Mouse (Mus musculus): Measurements from ENCODE around the gene Atp6v1g1. TPM values are rescaled to one million over a fixed set of nuclear protein-coding genes. Genes with fewer than 3 reads are reported as not detected.

The Atp6v1g1 gene
- polyA plus RNA-seq, 1 experiment from 2014 or later, result 318 TPM

DNA sequence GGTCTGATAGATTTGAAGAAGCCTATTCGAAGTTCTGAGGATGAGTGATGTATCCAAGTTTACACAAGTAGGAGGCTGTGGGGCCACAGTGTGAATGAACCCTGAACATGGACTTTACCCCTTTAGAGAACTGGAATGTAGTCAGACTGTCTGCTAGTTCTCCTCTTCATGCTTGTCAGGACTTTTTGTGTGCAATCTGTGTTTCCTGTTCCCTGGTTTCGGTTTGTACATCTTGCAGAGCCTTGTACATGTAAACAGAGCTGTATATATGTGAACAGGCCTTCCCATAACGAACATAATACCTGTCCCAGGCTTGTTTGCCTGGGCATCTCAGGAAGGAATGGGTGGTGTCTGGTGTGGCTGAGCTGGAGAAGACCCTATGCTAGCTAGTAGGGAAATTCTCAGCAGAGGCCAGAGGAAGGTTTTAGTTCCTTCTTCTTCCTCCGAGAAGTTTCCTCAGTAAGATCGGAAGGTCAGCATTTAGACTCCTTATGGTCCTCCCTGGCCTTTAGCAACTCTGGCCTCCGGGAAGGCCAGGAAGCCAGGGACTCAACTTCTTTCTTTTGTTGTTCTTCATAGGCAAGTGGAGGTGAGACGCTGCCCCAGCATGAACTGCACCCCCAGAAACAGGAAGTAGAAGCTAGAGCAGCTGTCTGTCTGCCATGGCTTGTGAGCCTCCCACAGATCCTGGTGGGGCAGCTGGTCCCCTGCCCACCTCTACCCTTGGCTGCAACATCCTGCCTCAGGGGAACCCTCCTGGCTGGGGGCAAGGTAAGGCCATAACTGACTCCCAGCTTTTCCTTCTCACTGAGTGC is 17.5 kb downstream of the Atp6v1g1 start:
- WGBS, result 76% methylated on average over 7 of the region's 7 CpGs
- Histone ChIP-seq H3K4me3 (no peak overlapping the region), H3K9me3 (no peaks in the 10 kb centered on the region), H3K27ac (no peak overlapping the region), H3K9ac (0 out of 2 replicates have a peak overlapping the region, but pooled peaks have one; percentile 15), H3K27me3 (no peaks in the 10 kb centered on the region), H3K4me2 (replicated peaks) (no peak overlapping the region), H3K36me3 (peaks cover 13% of the 10 kb centered on the region), H3K4me1 (peaks cover 40% of the 10 kb centered on the region)
- ATAC-seq (ENCODE audit: low FRiP score, low read depth), result no peak

DNA sequence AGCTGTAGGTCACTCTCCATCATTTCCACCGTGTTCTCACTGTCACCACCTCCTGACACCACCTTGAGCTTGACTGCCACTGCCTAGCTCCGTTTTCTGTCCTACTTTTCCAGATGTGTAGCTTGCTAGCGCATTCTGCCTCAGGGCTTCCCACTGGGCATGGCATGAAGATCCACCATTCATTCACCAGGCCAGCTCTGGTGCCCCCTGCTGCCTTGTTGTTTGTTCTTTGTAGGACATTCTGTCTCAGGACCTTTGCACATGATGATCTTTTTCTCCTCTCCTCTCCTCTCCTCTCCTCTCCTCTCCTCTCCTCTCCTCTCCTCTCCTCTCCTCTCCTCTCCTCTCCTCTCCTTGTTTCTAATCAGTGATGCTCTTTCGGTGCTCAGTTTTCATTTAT is 18.2 kb downstream of the Atp6v1g1 start:
- 88% methylated on average over 4 of the region's 4 CpGs for WGBS
- no peak overlapping the region for H3K4me3 ChIP-seq
- H3K9me3 ChIP-seq, result no peaks in the 10 kb centered on the region
- H3K4me2 ChIP-seq (replicated peaks), result no peak overlapping the region
- H3K36me3 ChIP-seq, result peaks cover 13% of the 10 kb centered on the region
- peaks cover 33% of the 10 kb centered on the region for H3K4me1 ChIP-seq
- 0 out of 2 replicates have a peak overlapping the region, but pooled peaks have one; percentile 15 for H3K9ac ChIP-seq
- H3K27me3 ChIP-seq, result no peaks in the 10 kb centered on the region
- no peak overlapping the region for H3K27ac ChIP-seq
- ATAC-seq (ENCODE audit: low FRiP score, low read depth), result no peak

DNA sequence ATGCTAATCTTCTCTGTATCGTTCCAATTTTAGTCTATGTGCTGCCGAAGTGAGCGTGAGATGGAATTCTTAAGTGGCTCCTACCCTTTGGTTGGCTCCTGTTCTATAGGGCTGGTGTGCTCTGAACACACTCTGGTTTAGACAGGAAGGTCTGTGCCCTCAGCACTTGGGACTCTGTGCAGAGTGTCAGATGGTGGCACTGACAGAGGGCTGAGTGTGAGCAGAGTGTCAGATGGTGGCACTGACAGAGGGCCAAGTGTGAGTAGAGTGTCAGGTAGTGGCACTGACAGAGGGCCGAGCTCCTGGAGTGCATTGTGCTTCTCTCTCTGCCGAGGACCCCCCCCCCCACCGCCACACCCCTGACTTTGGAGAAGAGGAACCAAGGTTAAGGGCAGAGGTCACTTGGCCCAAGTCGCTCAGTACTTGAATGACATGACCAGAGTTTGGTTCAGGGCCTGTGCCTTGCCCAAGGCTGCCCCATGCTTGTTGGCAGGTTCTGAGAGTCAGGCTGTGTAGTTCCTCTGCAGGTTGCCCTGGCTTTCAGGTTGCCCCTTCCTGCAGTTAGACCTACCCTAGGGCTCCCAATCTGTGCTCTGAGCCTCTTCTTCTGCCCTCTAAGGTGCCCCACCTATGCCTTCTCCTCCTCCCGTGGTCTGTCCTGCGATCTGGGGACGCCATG is 23.3 kb downstream of the Atp6v1g1 start:
- peaks cover 20% of the 10 kb centered on the region for H3K4me1 ChIP-seq
- no peak for ATAC-seq (ENCODE audit: low FRiP score, low read depth)
- 86% methylated on average over 9 of the region's 10 CpGs for whole genome bisulfite sequencing

GRCm38 (mm10) chr4:63569322-63569721 is 24.8 kb downstream of the Atp6v1g1 start:
- Histone ChIP-seq H3K27ac (peak overlapping the region; percentile 72; the same call in 1 of the 2 replicates), H3K4me1 (peaks cover 20% of the 10 kb centered on the region), H3K4me3 (no peak overlapping the region), H3K9me3 (no peaks in the 10 kb centered on the region), H3K36me3 (peaks cover 32% of the 10 kb centered on the region), H3K9ac (no peak overlapping the region), H3K4me2 (replicated peaks) (no peak overlapping the region), H3K27me3 (no peaks in the 10 kb centered on the region)
- 86% methylated on average over 8 of the region's 8 CpGs for WGBS
- no peak for ATAC-seq (ENCODE audit: low FRiP score, low read depth)

More for the DNA sequence above, 23.3 kb downstream of the Atp6v1g1 start:
- no peak overlapping the region for H3K9ac ChIP-seq
- H3K4me2 ChIP-seq (replicated peaks), result no peak overlapping the region
- H3K9me3 ChIP-seq, result no peaks in the 10 kb centered on the region
- H3K27ac ChIP-seq, result no peak overlapping the region
- peaks cover 27% of the 10 kb centered on the region for H3K36me3 ChIP-seq
- H3K27me3 ChIP-seq, result no peaks in the 10 kb centered on the region
- H3K4me3 ChIP-seq, result no peak overlapping the region

- Histone ChIP-seq H3K36me3 (peaks cover 27% of the 10 kb centered on the region), H3K27ac (peak overlapping the region; percentile 72), H3K27me3 (no peaks in the 10 kb centered on the region), H3K9me3 (no peaks in the 10 kb centered on the region), H3K4me3 (no peak overlapping the region), H3K4me2 (replicated peaks) (no peak overlapping the region), H3K4me1 (peaks cover 20% of the 10 kb centered on the region), H3K9ac (no peak overlapping the region; the same call in 1 of the 2 replicates)
- WGBS, result 23% methylated on average over 7 of the region's 7 CpGs
- ATAC-seq (ENCODE audit: low FRiP score, low read depth), result no peak; the same call in none of the 2 replicates
Observed at GRCm38 (mm10) chr4:63570208-63570781, 25.7 kb downstream of the Atp6v1g1 start.

DNA sequence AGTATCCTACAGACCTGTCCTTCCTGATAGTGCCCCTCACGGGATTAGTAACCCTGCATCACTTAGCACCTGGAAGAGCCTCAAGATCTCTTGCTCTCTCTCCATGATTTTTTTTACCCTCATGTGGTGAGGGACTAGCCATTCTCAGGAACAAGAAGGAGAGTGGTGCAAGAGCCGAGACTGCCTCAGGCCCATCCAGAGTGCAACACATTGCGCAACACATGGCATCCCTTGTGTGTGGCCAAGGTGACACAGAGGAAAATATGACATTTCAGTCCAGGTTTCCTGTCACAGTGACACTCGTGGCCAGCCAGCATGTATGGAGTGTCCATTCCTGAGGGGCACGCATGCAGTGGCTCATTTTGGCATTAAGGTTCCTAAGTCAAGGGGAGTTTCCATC is 28.0 kb downstream of the Atp6v1g1 start:
- no peak overlapping the region for H3K27ac ChIP-seq
- no peaks in the 10 kb centered on the region for H3K27me3 ChIP-seq
- no peak overlapping the region for H3K9ac ChIP-seq
- no peak overlapping the region for H3K4me2 ChIP-seq (replicated peaks)
- no peak for ATAC-seq (ENCODE audit: low FRiP score, low read depth)
- peaks cover 20% of the 10 kb centered on the region for H3K4me1 ChIP-seq
- 89% methylated on average over 5 of the region's 5 CpGs for WGBS
- peaks cover 25% of the 10 kb centered on the region for H3K36me3 ChIP-seq
- no peaks in the 10 kb centered on the region for H3K9me3 ChIP-seq
- no peak overlapping the region for H3K4me3 ChIP-seq

DNA sequence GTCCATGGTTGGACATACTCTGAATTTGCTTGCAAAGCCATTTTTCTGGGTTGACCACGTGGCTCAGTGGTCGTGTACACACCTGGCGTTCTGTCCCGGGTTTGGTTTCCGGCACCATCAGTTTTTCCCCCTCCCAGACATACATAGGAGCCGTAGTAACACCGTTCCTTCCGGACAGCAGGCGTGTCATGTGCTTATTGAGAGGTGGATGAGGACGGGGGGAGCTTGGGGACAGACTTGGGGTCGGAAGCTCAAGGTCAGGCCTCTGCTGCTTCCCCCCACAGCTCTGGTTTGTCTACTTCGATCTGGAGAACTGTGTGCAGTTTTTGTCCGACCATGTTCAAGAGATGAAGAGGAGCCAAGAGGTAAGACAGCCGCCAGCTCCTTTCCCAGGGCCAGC is 35.1 kb downstream of the Atp6v1g1 start:
- no peaks in the 10 kb centered on the region for H3K9me3 ChIP-seq
- peaks cover 23% of the 10 kb centered on the region for H3K4me1 ChIP-seq
- no peak overlapping the region for H3K9ac ChIP-seq
- no peak for ATAC-seq (ENCODE audit: low FRiP score, low read depth)
- 88% methylated on average over 14 of the region's 14 CpGs for WGBS
- peak overlapping the region; percentile 52; the same call in 1 of the 2 replicates for H3K27ac ChIP-seq
- H3K4me3 ChIP-seq, result no peak overlapping the region
- no peaks in the 10 kb centered on the region for H3K27me3 ChIP-seq
- no peak overlapping the region for H3K4me2 ChIP-seq (replicated peaks)
- peaks cover 21% of the 10 kb centered on the region for H3K36me3 ChIP-seq

- H3K9me3 ChIP-seq, result no peaks in the 10 kb centered on the region
- no peak overlapping the region for H3K4me3 ChIP-seq
- H3K4me2 ChIP-seq (replicated peaks), result no peak overlapping the region
- WGBS, result 41% methylated on average over 6 of the region's 6 CpGs
- H3K27ac ChIP-seq, result peak overlapping the region; percentile 52; the same call in 1 of the 2 replicates
- no peak overlapping the region for H3K9ac ChIP-seq
- peaks cover 21% of the 10 kb centered on the region for H3K36me3 ChIP-seq
- H3K27me3 ChIP-seq, result no peaks in the 10 kb centered on the region
- H3K4me1 ChIP-seq, result peaks cover 23% of the 10 kb centered on the region
- ATAC-seq (ENCODE audit: low FRiP score, low read depth), result peak; percentile 52
Observed at GRCm38 (mm10) chr4:63580078-63580477, 35.5 kb downstream of the Atp6v1g1 start.

DNA sequence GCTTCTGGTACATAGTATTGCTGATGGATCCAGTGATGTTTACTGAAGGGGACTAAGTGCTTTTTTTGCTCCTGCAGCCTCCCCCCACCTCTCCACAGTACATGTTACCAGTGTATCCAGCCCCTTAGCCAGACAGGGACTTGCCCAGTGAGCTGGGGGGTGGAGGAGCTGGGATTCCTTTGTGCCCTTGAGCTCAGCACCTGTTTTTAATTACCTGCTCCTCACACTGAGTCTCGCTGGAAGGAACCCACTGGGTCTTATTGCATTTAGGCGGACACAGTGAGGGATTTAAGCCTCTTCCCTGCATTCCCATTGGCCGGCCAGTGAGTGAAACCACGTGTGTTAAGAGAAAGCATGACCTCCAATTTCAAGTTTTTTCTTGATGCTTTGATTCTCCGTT is 38.0 kb downstream of the Atp6v1g1 start:
- peak overlapping the region; percentile 35; the same call in 1 of the 2 replicates for H3K27ac ChIP-seq
- peaks cover 16% of the 10 kb centered on the region for H3K36me3 ChIP-seq
- H3K4me2 ChIP-seq (replicated peaks), result 0 out of 2 replicates have a peak overlapping the region, but pooled peaks have one; percentile 7
- H3K4me1 ChIP-seq, result peaks cover 23% of the 10 kb centered on the region
- 7% methylated on average over 5 of the region's 5 CpGs for WGBS
- H3K4me3 ChIP-seq, result no peak overlapping the region
- no peaks in the 10 kb centered on the region for H3K9me3 ChIP-seq
- peak; percentile 80 for ATAC-seq (ENCODE audit: low FRiP score, low read depth)
- H3K9ac ChIP-seq, result no peak overlapping the region
- H3K27me3 ChIP-seq, result no peaks in the 10 kb centered on the region

GRCm38 (mm10) chr4:63585216-63585615 is 40.6 kb downstream of the Atp6v1g1 start:
- Histone ChIP-seq H3K9ac (no peak overlapping the region), H3K27ac (no peak overlapping the region), H3K4me3 (no peak overlapping the region), H3K4me2 (replicated peaks) (no peak overlapping the region), H3K9me3 (no peaks in the 10 kb centered on the region), H3K4me1 (peaks cover 18% of the 10 kb centered on the region), H3K27me3 (no peaks in the 10 kb centered on the region), H3K36me3 (peaks cover 6% of the 10 kb centered on the region)
- ATAC-seq (ENCODE audit: low FRiP score, low read depth), result no peak
- WGBS, result 92% methylated on average over 10 of the region's 10 CpGs

GRCm38 (mm10) chr4:63586240-63586639 is 41.7 kb downstream of the Atp6v1g1 start:
- H3K27ac ChIP-seq, result no peak overlapping the region
- no peak for ATAC-seq (ENCODE audit: low FRiP score, low read depth)
- H3K27me3 ChIP-seq, result no peaks in the 10 kb centered on the region
- H3K4me2 ChIP-seq (replicated peaks), result no peak overlapping the region
- H3K9ac ChIP-seq, result no peak overlapping the region
- no peaks in the 10 kb centered on the region for H3K9me3 ChIP-seq
- peaks cover 6% of the 10 kb centered on the region for H3K36me3 ChIP-seq
- H3K4me1 ChIP-seq, result peaks cover 16% of the 10 kb centered on the region
- WGBS, result 79% methylated on average over 2 of the region's 2 CpGs
- H3K4me3 ChIP-seq, result no peak overlapping the region

GRCm38 (mm10) chr4:63589987-63590386 is 45.4 kb downstream of the Atp6v1g1 start:
- 84% methylated on average over 7 of the region's 7 CpGs for WGBS
- no peak overlapping the region for H3K9ac ChIP-seq
- H3K36me3 ChIP-seq, result no peaks in the 10 kb centered on the region
- H3K27me3 ChIP-seq, result no peaks in the 10 kb centered on the region
- H3K27ac ChIP-seq, result no peak overlapping the region
- H3K9me3 ChIP-seq, result no peaks in the 10 kb centered on the region
- H3K4me1 ChIP-seq, result no peaks in the 10 kb centered on the region
- no peak overlapping the region for H3K4me3 ChIP-seq
- no peak overlapping the region for H3K4me2 ChIP-seq (replicated peaks)
- ATAC-seq (ENCODE audit: low FRiP score, low read depth), result no peak
